Mouse (Mus musculus) right cerebral cortex, postnatal 25 days (tissue): ENCODE measurements around the gene Gm4707.
A peak's percentile ranks its signal among the peaks of the same experiment; 100 is the strongest.
"Not testable (repeated sequence)": the region's sequence is repeated elsewhere in the genome, so short reads cannot be mapped to it uniquely, and the experiment has no call there.

Source experiments
- DNase-seq: peaks from one replicate; pipeline ENCODE4 v3.0.0; 2022

Gm4707 gene

GRCm38 (mm10) chr17:71459818-71460217, at the start of gene Gm4707:
Gene Gm4707, minus strand, starts transcription at chr17:71459918.
- no peak for DNase-seq

- no peak for DNase-seq
Measured at GRCm38 (mm10) chr17:71506832-71507231, 47.1 kb upstream of the Gm4707 start.

DNA sequence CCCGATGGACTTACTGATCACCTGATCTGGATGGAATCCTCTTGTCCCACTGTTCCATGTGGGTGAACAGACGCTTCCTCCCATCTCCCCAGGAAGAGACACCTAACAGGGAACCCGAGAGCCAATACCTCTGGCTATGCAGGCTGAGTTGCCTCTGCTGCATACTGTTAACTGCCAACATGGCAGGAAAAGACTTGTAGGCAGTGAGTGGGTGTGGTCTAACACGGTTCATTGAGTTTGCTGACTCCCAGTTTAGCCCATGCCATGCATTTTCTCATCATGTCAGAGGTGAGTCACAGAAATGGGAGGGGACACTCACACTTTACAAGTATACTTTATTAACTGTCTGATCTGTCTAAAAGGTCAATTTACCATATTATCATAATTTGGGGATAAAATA, 36.1 kb upstream of the Gm4707 start:
- no peak for DNase-seq

GRCm38 (mm10) chr17:71491332-71491686, 31.6 kb upstream of the Gm4707 start:
- DNase-seq, result no peak

GRCm38 (mm10) chr17:71490666-71491331, 31.1 kb upstream of the Gm4707 start:
- DNase-seq, result no peak

DNA sequence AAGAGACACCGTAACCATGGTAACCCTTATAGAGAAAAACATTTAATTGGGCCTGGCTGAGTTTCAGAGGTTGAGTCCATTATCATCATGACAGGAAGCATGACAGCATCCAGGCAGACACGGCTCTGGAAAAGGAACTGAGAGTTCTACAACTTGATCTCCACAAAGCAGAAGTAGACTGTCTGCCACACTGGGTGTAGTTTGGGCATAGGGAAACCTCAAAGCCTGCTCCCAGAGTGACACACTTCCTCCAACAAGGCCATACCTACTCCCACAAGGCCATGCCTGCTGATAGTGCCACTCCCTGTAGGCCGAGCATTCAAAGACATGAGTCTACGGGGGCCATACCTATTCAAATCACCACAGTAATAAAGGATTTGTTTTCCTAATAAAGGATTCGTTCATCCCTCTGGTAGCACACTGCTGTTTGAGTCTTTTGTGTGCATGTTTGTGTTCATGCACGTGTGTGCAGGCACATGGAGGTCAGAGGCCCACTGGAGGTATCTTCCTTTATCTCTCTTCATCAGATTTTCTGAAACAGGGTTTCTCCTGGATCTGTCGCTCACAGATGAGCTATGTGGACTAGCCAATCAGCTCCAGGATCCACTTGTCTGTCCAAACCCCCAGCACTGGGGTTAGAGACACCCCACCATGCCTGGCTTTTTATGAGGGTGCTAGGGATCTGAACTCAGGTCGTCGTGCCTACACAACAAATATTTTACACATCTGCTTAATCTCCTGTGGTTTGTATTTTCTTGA, 30.2 kb upstream of the Gm4707 start:
- DNase-seq, result no peak

DNA sequence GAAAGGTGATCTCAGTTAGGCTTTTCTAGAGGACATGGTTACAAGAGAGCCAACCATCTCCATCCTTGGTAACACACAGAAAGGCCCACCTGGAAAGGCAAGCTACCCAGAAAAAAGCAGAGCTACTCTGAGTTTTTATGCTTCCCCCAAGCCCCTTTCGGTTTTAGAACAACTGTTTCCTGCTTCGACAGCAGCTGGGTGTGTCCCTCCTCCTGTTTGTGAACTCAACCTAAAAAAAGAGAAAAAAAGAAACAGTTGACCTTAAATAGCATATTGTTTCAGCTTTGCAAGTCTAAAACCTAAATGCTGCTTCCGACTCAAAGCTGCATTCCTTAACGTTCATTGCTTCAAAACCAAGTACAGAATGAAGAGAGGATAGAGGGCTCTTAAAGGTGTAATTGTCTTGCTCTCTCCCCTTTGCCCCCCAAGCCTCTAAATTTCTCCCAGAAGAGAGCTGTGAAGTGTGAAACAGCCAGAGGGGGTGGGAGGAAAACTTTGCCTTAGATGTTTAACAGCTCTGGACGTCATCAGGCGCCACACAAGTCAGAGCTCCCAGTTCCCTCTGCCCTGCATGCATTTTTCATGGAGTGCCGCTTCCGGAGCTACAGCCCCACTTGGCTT, 26.6 kb upstream of the Gm4707 start:
- DNase-seq, result no peak

DNA sequence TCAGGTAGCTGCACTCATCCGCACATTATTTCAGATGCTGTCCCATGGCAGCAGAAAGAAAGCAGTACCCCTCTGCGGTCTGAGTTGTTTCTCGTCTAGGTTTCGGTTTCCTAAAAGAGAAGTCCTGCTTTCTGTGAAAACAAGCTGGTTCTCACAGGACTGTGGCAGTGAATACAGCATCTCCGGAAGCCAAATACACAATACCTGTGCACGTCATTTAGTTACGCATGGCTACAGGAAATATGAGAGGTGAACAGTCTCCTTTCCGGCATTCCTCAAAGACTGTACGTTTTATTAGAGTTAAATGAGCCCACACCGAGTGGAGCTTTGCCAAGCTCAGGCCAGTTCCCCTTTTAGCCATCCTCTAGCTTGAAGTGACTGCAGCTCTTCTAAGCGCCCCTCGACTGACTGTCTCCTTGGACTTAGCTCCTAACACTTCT, 26.1 kb upstream of the Gm4707 start:
- DNase-seq, result peak; percentile 8

- no peak for DNase-seq
Measured at GRCm38 (mm10) chr17:71484711-71485110, 25.0 kb upstream of the Gm4707 start.

DNA sequence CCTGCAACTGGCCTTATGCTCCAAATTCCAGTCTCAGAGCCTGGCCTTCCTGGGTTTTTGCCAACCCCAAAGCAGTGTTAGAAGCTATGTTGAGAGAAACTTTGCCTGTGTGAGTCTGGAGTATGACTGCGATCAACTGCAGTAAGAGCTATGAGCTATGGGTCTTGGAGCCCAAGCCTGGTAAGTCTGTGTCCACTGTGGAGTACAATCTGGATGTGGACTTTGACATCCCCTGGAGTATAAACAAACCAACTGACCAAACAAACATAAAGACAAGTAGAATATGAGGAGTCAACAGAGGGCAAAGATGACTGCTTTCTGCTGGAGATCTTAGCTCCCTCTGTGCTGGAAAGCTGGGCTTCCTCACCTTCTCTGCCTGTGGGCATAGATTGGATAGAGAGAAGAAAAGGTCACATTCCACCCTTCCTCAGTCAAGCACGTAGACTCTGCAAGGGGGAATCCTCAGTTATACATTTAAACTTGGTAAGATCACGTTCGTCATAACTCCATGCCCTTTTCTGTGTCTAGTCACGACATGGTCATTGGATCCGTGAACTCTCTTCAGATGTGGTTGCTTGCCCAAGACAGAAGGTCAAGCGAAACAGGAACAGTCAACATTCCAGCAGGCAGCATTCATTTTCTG, 23.8 kb upstream of the Gm4707 start:
- DNase-seq, result no peak

DNA sequence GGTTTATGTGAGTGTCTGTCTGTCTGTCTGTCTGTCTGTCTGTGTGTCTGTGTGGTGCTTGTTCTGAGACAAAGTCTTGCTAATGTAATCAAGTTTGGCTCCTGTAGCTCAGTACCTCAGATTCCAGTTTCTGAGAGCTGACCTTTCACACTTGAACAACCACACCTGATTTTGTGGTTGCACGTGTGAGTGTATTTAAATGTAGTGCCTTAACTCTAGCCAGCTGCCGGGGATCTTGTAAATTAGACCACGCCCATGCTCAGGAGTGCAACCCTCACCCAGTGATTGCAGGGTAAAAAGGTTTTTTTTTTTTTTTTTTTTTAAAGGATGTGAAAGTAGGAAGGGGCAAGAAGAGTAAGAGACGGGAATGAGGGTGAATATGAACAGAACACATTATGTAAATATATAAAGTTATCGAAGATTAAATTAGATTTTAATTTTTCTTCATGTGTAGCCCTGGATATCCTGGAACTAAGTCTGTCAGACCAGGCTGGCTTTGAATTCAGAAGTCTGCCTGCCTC, 19.7 kb upstream of the Gm4707 start:
- DNase-seq, result no peak

DNA sequence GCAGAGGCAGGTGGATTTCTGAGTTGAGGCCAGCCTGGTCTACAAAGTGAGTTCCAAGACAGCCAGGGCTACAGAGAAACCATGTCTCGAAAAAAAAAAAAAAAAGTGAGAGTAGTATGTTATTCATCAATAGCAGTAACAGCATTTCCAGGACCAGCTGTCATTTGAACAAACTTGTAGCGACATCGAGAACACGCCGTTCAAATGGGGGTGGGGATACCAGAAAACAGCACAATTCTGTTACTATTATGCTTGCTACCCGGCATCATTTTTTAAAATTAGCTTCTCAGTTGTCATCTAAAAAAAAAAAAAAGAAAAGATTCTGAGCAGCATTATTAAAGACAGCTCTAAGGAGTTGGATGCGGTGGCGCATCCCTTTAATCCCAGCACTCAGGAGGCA, 17.8 kb upstream of the Gm4707 start:
- DNase-seq, result no peak

DNA sequence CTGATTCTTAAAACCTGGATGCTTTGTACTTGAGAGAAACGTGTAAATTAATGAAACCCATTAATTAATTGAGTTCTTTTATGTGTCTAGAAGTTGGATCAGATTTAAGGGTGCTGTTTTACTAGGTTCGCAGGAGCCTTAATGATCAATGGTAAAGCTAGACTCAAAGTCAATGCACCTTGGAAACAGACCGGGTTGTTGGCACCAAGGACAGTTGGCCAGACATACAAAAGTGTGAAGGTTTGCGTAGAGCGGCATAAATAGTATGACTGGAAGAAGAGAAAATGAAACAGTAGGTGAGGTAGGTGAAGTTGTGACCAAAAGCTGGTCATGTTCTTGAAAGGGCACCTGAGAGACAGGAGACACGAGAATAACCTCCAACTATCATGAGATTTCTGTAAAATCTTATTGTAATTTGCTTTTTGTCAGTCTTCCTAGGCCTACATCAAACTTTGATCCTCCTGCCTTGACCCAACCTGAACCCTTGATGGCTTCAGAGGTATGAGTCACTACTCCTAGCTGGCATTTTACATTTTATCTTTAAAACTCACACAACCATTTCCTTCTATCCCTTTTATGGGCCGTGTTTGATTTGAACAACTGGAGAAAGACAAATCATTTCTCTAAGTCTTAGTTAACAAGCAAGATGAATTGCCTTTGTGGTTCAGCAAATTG, 16.8 kb upstream of the Gm4707 start:
- no peak for DNase-seq

DNA sequence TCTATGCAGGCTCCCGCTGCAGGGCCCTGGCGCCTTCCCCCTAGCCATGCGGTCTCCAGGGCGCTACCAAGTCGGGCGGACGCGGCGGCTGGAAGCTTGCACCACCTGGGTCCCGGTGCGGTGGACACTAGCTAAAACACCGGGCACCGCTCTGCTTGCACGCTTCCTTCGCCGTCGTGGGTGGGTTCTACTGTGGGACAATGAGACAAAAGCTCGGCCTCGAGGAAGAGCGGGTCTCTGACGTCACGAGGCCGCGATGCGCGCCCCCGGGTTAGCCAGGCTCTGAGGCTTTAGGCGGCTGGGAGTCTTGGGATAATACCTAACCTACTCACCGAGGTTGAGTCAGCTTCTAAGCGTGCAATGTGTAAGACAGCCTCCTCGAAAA, 16.0 kb upstream of the Gm4707 start:
- DNase-seq, result peak; percentile 68

GRCm38 (mm10) chr17:71474762-71475704, 15.3 kb upstream of the Gm4707 start, which contains the start of gene Smchd1:
Gene Smchd1, minus strand, starts transcription at chr17:71475343.
- peak; percentile 93 for DNase-seq

- no peak for DNase-seq
Measured at GRCm38 (mm10) chr17:71474128-71474527, 14.4 kb upstream of the Gm4707 start.

GRCm38 (mm10) chr17:71471261-71471660, 11.5 kb upstream of the Gm4707 start:
- DNase-seq, result no peak

DNA sequence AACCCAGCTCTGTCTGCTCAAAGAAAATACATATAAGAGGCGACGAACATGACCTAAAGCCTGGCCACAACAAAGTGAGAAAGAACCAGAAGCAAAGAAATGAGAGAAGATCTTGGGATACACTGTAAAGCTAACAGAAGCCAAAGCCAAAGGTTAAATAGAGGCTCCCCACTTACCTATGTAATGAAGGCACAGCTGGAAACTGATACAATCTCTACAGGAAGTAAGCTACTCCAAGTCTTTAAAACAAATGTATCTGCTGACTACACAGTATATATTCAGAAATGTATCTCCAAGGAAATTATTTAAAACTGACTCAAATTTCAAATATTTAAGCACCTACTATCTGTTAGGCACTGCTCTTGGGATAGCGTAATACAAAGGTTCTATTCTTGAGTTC, 594 bp upstream of the Gm4707 start:
- DNase-seq, result no peak

GRCm38 (mm10) chr17:71457361-71457760, 2.4 kb downstream of the Gm4707 start:
- DNase-seq, result not testable (repeated sequence)

DNA sequence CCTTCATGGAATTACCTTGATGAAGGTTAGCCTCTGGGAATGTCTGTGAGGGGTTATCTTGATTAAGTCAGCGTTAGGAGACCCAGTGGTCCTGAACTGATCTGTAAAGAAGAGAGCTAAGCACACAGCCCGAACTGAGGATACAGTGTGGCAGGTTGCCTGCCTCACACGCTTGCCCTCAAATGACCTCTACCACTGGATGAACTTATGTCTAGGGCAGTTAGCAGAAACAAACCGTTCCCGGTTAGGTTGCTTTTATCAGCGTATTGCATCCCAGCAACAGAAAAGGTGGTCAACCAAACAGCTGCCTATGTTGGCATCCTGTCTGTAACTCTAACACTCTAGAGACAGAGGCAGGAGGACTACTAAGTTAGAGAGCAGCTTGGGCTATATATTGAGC, 14.5 kb downstream of the Gm4707 start:
- DNase-seq, result no peak

GRCm38 (mm10) chr17:71444718-71445117, 15.0 kb downstream of the Gm4707 start:
- no peak for DNase-seq

GRCm38 (mm10) chr17:71444126-71444525, 15.6 kb downstream of the Gm4707 start:
- DNase-seq, result no peak
